Mouse (Mus musculus) midbrain, embryonic 12.5 days (tissue): Measurements from ENCODE around the gene Olfr221. TPM values are rescaled to one million over a fixed set of nuclear protein-coding genes. Genes with fewer than 3 reads are reported as not detected.

Experiments
- ATAC-seq: fragments of 200-750 bp; cut with Nextera tagmentation; 2 replicates; pipeline ENCODE4 v1.8.0; 2017; ENCODE audit warnings: low read depth, moderate TSS enrichment, moderate library complexity; ENCODE audit not compliant: low FRiP score
- H3K27ac ChIP-seq: fragments of 300-500 bp; sonication (generic); replicated peaks from 2 replicates; pipeline ENCODE4 v1.5.1; 2016; ENCODE audit warnings: mild to moderate bottlenecking
- H3K27me3 ChIP-seq: fragments of 300-500 bp; sonication (generic); 2 replicates; pipeline ENCODE4 v1.6.1; 2016; ENCODE audit warnings: mild to moderate bottlenecking
- H3K36me3 ChIP-seq: fragments of 300-500 bp; sonication (generic); 2 replicates; pipeline ENCODE4 v1.6.1; 2016
- H3K4me1 ChIP-seq: fragments of 300-500 bp; sonication (generic); 2 replicates; pipeline ENCODE4 v1.6.1; 2016
- H3K4me2 ChIP-seq: fragments of 300-500 bp; sonication (generic); replicated peaks from 2 replicates; pipeline ENCODE4 v1.6.1; 2016; ENCODE audit warnings: mild to moderate bottlenecking, moderate library complexity
- H3K4me3 ChIP-seq: fragments of 300-500 bp; sonication (generic); 2 replicates; pipeline ENCODE4 v1.5.1; 2016; ENCODE audit warnings: mild to moderate bottlenecking
- H3K9ac ChIP-seq: fragments of 300-500 bp; sonication (generic); replicated peaks from 2 replicates; pipeline ENCODE4 v1.6.1; 2016; ENCODE audit warnings: mild to moderate bottlenecking, moderate library complexity
- H3K9me3 ChIP-seq: fragments of 300-500 bp; sonication (generic); 2 replicates; pipeline ENCODE4 v1.6.1; 2016; ENCODE audit warnings: mild to moderate bottlenecking
- WGBS: fragments of 180-500 bp; shearing (Covaris S2); methylation state at CpG from one replicate; pipeline ENCODE4 v1.1.7; 2016; 5-methylcytosine and 5-hydroxymethylcytosine counted together
- polyA plus RNA-seq: library from polyadenylated mRNA; unstranded; fragments of >200 nt; fragmentation: Nextera tagmentation; extraction: Ambion mirVana; gene quantifications from 2 replicates; pipeline ENCODE4 v1.2.1, GENCODE M21; 2016

Gene Olfr221
- polyA plus RNA-seq, 1 experiment from 2014 or later, result not detected

DNA sequence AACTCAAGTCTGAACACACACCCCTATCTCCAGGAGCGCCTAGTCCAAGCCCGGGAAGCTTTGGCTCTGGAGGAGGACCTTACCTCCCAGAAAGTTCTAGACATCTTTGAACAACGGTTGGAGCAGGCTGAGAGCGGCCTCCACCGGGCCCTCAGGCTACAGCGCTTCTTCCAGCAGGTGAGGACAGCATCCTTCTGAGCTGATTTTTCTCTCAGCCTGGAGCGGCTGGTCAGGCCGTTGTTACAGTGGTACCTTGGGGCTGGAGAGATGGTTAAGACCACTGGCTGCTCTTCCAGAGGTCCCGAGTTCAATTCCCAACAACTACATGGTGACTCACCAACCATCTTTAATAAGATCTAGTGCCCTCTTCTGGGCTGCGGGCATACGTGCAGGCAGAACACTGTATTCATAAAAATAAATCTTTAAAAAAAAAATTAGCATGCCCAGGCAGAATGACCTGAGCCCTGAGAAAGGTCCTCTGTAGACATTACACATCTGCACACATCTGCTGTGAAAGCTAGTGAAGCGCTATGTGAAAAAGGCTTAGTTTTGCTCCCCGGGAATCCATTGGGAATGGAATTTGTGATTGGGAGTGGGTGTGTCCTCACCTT lies 45.9 kb downstream of the Olfr221 start:
- Histone ChIP-seq H3K4me3 (no peak overlapping the region), H3K9me3 (no peaks in the 10 kb centered on the region), H3K9ac (no peak overlapping the region), H3K36me3 (peaks cover 93% of the 10 kb centered on the region), H3K27me3 (0 out of 2 replicates have a peak, but pooled peaks cover 3% of the 10 kb centered on the region), H3K4me2 (no peak overlapping the region), H3K4me1 (0 out of 2 replicates have a peak, but pooled peaks cover 5% of the 10 kb centered on the region), H3K27ac (no peak overlapping the region; the same call in 1 of the 2 replicates)
- 89% methylated on average over 13 of the region's 13 CpGs for WGBS
- ATAC-seq, result no peak

GRCm38 (mm10) chr14:51995219-51995871 lies 46.9 kb downstream of the Olfr221 start:
- no peak overlapping the region for H3K4me3 ChIP-seq
- H3K9ac ChIP-seq, result no peak overlapping the region
- H3K4me2 ChIP-seq, result no peak overlapping the region
- H3K27ac ChIP-seq, result no peak overlapping the region
- no peaks in the 10 kb centered on the region for H3K9me3 ChIP-seq
- peaks cover 95% of the 10 kb centered on the region for H3K36me3 ChIP-seq
- 0 out of 2 replicates have a peak, but pooled peaks cover 5% of the 10 kb centered on the region for H3K4me1 ChIP-seq
- 93% methylated on average over 12 of the region's 12 CpGs for WGBS
- no peak for ATAC-seq
- 0 out of 2 replicates have a peak, but pooled peaks cover 3% of the 10 kb centered on the region for H3K27me3 ChIP-seq

GRCm38 (mm10) chr14:51994453-51994852 lies 47.8 kb downstream of the Olfr221 start:
- WGBS, result 96% methylated on average over 4 of the region's 4 CpGs
- no peak overlapping the region for H3K9ac ChIP-seq
- H3K36me3 ChIP-seq, result peaks cover 95% of the 10 kb centered on the region
- no peak overlapping the region for H3K4me3 ChIP-seq
- no peaks in the 10 kb centered on the region for H3K9me3 ChIP-seq
- no peak for ATAC-seq
- 0 out of 2 replicates have a peak, but pooled peaks cover 3% of the 10 kb centered on the region for H3K27me3 ChIP-seq
- no peak overlapping the region for H3K4me2 ChIP-seq
- peaks cover 9% of the 10 kb centered on the region; the same call in 1 of the 2 replicates for H3K4me1 ChIP-seq
- H3K27ac ChIP-seq, result no peak overlapping the region

DNA sequence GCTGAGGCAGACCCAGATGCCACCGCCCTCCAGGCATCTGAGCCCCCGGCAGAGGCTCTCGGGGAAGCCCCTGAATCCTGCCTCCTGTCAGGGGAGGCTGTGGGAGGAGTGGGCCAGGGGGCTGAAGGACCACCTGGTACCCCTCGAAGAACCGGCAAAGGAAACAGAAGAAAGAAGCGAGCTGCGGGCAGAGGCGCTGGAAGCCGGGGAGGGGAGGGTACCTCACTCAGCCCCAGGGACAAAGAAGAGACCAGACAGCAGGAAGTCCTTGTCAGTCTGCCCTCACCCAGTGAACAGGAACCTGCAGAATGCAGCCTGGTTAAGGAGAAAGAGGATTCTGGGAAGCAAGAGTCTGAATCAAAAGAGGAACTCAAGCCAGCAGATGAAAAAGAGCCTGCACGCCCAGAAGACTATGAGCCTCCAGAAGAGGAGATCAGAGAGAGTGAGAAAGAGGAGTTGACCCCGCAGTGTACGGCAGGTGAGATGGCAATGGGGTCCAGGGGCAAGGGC lies 52.7 kb downstream of the Olfr221 start:
- H3K27me3 ChIP-seq, result no peaks in the 10 kb centered on the region
- H3K4me2 ChIP-seq, result no peak overlapping the region
- H3K4me3 ChIP-seq, result no peak overlapping the region
- H3K4me1 ChIP-seq, result peaks cover 36% of the 10 kb centered on the region
- H3K36me3 ChIP-seq, result peaks cover 65% of the 10 kb centered on the region
- no peak overlapping the region; the same call in 1 of the 2 replicates for H3K9ac ChIP-seq
- ATAC-seq, result no peak
- no peaks in the 10 kb centered on the region for H3K9me3 ChIP-seq
- H3K27ac ChIP-seq, result 0 out of 2 replicates have a peak overlapping the region, but pooled peaks have one; percentile 39
- WGBS, result 68% methylated on average over 12 of the region's 12 CpGs

- no peak overlapping the region for H3K4me3 ChIP-seq
- peaks cover 57% of the 10 kb centered on the region for H3K36me3 ChIP-seq
- no peak overlapping the region; the same call in 1 of the 2 replicates for H3K9ac ChIP-seq
- H3K4me1 ChIP-seq, result peaks cover 41% of the 10 kb centered on the region
- no peak overlapping the region for H3K4me2 ChIP-seq
- 0 out of 2 replicates have a peak overlapping the region, but pooled peaks have one; percentile 39 for H3K27ac ChIP-seq
- ATAC-seq, result no peak
- H3K27me3 ChIP-seq, result no peaks in the 10 kb centered on the region
- 80% methylated on average over 12 of the region's 12 CpGs for WGBS
- no peaks in the 10 kb centered on the region for H3K9me3 ChIP-seq
Measured at GRCm38 (mm10) chr14:51988731-51989130, 53.5 kb downstream of the Olfr221 start.

- H3K4me3 ChIP-seq, result no peak overlapping the region
- H3K9ac ChIP-seq, result no peak overlapping the region
- H3K27me3 ChIP-seq, result no peaks in the 10 kb centered on the region
- H3K4me2 ChIP-seq, result 0 out of 2 replicates have a peak overlapping the region, but pooled peaks have one; percentile 96
- ATAC-seq, result no peak
- H3K4me1 ChIP-seq, result peaks cover 44% of the 10 kb centered on the region
- no peaks in the 10 kb centered on the region for H3K9me3 ChIP-seq
- no peak overlapping the region for H3K27ac ChIP-seq
- H3K36me3 ChIP-seq, result peaks cover 44% of the 10 kb centered on the region
- 93% methylated on average over 6 of the region's 6 CpGs for WGBS
Measured at GRCm38 (mm10) chr14:51987177-51987576, 55.1 kb downstream of the Olfr221 start.

- H3K4me3 ChIP-seq, result peak overlapping the region; percentile 65
- ATAC-seq, result no peak
- no peaks in the 10 kb centered on the region for H3K9me3 ChIP-seq
- peak overlapping the region; percentile 87 for H3K27ac ChIP-seq
- H3K4me1 ChIP-seq, result peaks cover 44% of the 10 kb centered on the region
- H3K9ac ChIP-seq, result peak overlapping the region; percentile 79
- no peaks in the 10 kb centered on the region for H3K27me3 ChIP-seq
- WGBS, result 0% methylated on average over 7 of the region's 7 CpGs
- H3K36me3 ChIP-seq, result peaks cover 34% of the 10 kb centered on the region
- H3K4me2 ChIP-seq, result peak overlapping the region; percentile 96
Measured at GRCm38 (mm10) chr14:51986153-51986505, 56.1 kb downstream of the Olfr221 start.

DNA sequence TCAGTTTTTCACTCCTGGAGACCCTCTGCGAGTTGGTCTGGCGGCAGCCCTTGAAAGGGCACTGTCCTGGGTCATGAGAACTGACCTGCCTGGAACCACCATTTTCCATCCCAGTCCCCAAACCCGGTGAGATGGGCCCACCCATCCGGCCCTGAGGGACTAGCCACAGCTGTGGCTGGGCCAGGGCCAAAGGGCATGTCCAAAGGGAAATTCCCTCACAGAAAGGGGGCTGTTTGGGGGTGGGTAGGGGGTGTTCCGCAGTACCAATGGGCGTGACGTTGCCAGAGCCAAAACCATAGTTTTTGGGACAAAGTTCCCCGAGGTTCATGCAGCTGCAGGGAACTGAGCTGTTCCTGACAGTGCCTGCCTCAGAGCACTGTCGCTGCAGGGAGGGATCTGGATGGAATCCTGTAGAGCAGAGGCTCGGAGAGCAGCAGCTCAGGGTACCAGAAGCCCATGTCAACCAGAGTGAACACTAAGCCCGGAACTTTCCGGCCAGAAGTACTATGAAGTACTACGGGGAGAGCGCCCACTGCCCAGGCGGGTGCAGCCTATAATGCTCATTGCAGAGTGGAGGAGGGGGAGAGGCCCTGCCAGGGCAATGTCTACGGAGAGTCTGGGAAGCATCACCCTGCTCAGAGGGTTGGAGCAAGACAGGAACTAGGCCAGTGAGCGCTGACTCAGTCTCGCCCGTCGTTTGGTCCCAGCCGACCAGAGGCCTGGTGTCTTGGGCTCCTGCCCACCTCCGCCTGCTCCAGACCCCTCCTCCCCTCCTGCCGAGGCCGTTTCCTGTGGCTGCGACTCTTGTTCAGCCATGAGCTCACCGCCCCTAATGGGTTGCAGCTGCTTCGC lies 56.7 kb downstream of the Olfr221 start:
- WGBS, result under 1% methylated on average over 27 of the region's 27 CpGs
- Histone ChIP-seq H3K4me3 (peak overlapping the region; percentile 65), H3K4me1 (peaks cover 44% of the 10 kb centered on the region)

DNA sequence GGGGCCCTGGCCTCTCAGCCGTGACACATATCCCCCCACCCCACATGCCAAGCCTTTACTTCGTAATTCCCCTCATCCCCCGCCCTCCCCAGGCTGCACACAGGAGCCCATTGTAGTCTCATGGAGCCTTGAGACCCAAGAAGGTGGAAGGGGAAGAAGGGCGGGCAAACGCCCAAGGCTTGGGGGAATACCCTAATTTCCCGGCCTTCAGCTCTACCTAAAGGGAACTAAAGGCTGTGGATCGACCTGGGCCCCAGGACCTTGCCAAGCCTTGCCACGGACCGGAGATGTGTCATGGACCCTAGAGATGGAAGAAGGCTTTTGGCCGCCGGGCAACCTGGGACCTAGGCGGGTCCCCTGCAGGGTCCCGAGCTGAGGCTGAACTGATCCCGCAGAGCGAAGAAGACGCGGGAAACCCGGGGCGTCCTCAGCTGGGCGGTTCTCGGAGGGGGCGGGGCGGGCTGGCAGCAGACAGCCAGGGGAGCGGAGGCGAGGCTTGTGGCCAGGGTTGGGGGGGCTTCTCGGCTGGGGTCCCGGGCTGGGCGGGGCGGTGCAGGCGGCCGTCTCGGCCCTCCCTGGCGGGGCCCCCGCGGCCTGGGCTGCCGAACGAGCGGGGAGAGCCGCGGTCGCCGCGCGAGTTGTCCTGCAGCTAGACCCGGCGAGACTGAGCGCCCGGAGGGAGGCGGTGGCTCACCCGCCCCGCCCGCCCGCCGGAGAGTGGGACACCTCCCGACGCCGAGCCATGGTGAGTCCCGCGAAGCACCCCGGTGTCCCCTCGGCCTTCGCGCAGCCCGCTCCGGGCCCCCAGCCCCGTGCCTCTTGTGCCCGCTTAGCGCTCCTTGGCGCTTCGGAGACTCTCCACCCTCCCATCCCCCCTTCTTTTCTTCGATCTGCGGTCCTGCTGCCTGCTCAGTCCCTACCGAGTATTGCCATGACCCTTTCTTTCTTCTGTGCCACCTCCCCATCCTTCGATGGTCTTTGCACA lies 57.7 kb downstream of the Olfr221 start, which contains the start of gene Arhgef40:
Gene Arhgef40 (plus strand): TSS at position 473 of the 985 bp plus-strand sequence.
- peak; percentile 91 for ATAC-seq
- H3K4me1 ChIP-seq, result peaks cover 41% of the 10 kb centered on the region
- H3K27ac ChIP-seq, result peak within 1 kb of the TSS; percentile 87
- peaks cover 18% of the 10 kb centered on the region for H3K36me3 ChIP-seq
- H3K27me3 ChIP-seq, result no peaks in the 10 kb centered on the region
- peak within 1 kb of the TSS; percentile 96 for H3K4me2 ChIP-seq
- H3K4me3 ChIP-seq, result peak within 1 kb of the TSS; percentile 65
- under 1% methylated on average over 50 of the region's 74 CpGs for WGBS
- H3K9me3 ChIP-seq, result no peaks in the 10 kb centered on the region
- H3K9ac ChIP-seq, result peak within 1 kb of the TSS; percentile 79

More for the DNA sequence above, 56.7 kb downstream of the Olfr221 start:
- Histone ChIP-seq H3K9me3 (no peaks in the 10 kb centered on the region), H3K27ac (peak overlapping the region; percentile 87), H3K9ac (peak overlapping the region; percentile 79), H3K36me3 (peaks cover 28% of the 10 kb centered on the region), H3K4me2 (peak overlapping the region; percentile 96), H3K27me3 (no peaks in the 10 kb centered on the region)
- peak; percentile 60 for ATAC-seq
